Mouse (Mus musculus): ENCODE measurements around the gene Dync1i2.

- TF ChIP-seq POLR2A (IDR thresholded peaks at IDR 0.05; ENCODE audit: insufficient read depth, low read depth, low read length) (no peak), CTCF (IDR thresholded peaks at IDR 0.05; ENCODE audit: insufficient read depth, low read depth, low read length) (no peak)
These were observed 80.1 kb downstream of the Dync1i2 start for GRCm38 (mm10) chr2:71291566-71291965.
